Mouse (Mus musculus): ENCODE measurements around the gene Bmf. TPM values are rescaled to one million over a fixed set of nuclear protein-coding genes. Genes with fewer than 3 reads are reported as not detected.

Bmf gene
- polyA plus RNA-seq, 1 experiment from 2014 or later: 9.8 TPM

GRCm38 (mm10) chr2:118586013-118586412, 36.5 kb upstream of the Bmf start:
- Histone ChIP-seq H3K27me3 (replicated peaks; ENCODE audit: insufficient read depth, low read length) (no peaks in the 10 kb centered on the region), H3K4me1 (ENCODE audit: insufficient read depth, low read depth, low read length) (0 out of 2 replicates have a peak, but pooled peaks cover 5% of the 10 kb centered on the region), H3K9me3 (ENCODE audit: low read length) (no peaks in the 10 kb centered on the region), H3K27ac (ENCODE audit: low read length) (0 out of 2 replicates have a peak overlapping the region, but pooled peaks have one; percentile 9), H3K9ac (replicated peaks; ENCODE audit: low read depth) (no peak overlapping the region), H3K36me3 (ENCODE audit: insufficient read depth, low read length) (no peaks in the 10 kb centered on the region), H3K4me3 (ENCODE audit: low read depth, low read length) (no peak overlapping the region), H3K4me2 (replicated peaks; ENCODE audit: low read depth, low read length) (no peak overlapping the region)
- TF ChIP-seq EP300 (IDR thresholded peaks at IDR 0.05) (0 out of 2 replicates have a peak, but pooled peaks have one; percentile 45), CTCF (IDR thresholded peaks at IDR 0.05) (no peak)
- peak; percentile 91 for ATAC-seq
- DNase-seq (ENCODE audit: low spot score): peak; percentile 72
- WGBS: 34% methylated on average over 5 of the region's 5 CpGs

DNA sequence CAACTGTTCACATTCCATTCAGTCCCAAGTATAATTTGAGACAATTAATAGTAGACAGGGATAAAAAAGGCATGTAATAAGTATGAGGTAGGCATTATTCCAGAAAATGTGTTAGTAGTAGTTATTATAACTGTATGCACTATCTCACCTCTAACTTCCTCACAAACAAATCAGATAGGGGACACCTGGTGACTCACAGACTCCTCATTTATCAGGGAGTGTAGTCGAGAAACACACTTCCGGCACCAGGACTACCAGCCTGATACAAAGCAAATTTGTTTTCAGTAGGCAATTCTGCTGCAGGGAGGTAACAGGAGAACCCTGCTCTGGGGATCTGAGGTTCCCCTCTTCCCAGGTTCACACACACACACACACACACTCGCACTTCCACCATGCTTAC, 23.6 kb upstream of the Bmf start:
- TF ChIP-seq EP300 (IDR thresholded peaks at IDR 0.05) (no peak), CTCF (IDR thresholded peaks at IDR 0.05) (no peak)
- WGBS: 49% methylated on average over 3 of the region's 3 CpGs
- H3K27ac ChIP-seq (ENCODE audit: low read length): no peak overlapping the region
- H3K9ac ChIP-seq (replicated peaks; ENCODE audit: low read depth): no peak overlapping the region
- DNase-seq (ENCODE audit: low spot score): no peak
- H3K27me3 ChIP-seq (replicated peaks; ENCODE audit: insufficient read depth, low read length): no peaks in the 10 kb centered on the region
- no peak overlapping the region for H3K4me3 ChIP-seq (ENCODE audit: low read depth, low read length)
- no peaks in the 10 kb centered on the region for H3K4me1 ChIP-seq (ENCODE audit: insufficient read depth, low read depth, low read length)
- H3K4me2 ChIP-seq (replicated peaks; ENCODE audit: low read depth, low read length): no peak overlapping the region
- ATAC-seq: no peak
- H3K9me3 ChIP-seq (ENCODE audit: low read length): no peaks in the 10 kb centered on the region
- no peaks in the 10 kb centered on the region; the same call in 1 of the 2 replicates for H3K36me3 ChIP-seq (ENCODE audit: insufficient read depth, low read length)

GRCm38 (mm10) chr2:118572183-118572836, 22.8 kb upstream of the Bmf start:
- no peaks in the 10 kb centered on the region for H3K9me3 ChIP-seq (ENCODE audit: low read length)
- H3K4me1 ChIP-seq (ENCODE audit: insufficient read depth, low read depth, low read length): no peaks in the 10 kb centered on the region
- H3K4me2 ChIP-seq (replicated peaks; ENCODE audit: low read depth, low read length): no peak overlapping the region
- H3K27ac ChIP-seq (ENCODE audit: low read length): no peak overlapping the region
- 71% methylated on average over 8 of the region's 9 CpGs for WGBS
- DNase-seq (ENCODE audit: low spot score) (peak; percentile 59), ATAC-seq (peak; percentile 72)
- no peak overlapping the region for H3K4me3 ChIP-seq (ENCODE audit: low read depth, low read length)
- H3K36me3 ChIP-seq (ENCODE audit: insufficient read depth, low read length): no peaks in the 10 kb centered on the region; the same call in 1 of the 2 replicates
- H3K9ac ChIP-seq (replicated peaks; ENCODE audit: low read depth): no peak overlapping the region
- H3K27me3 ChIP-seq (replicated peaks; ENCODE audit: insufficient read depth, low read length): no peaks in the 10 kb centered on the region
- no peak for TF ChIP-seq EP300 (IDR thresholded peaks at IDR 0.05)

- TF ChIP-seq EP300 (IDR thresholded peaks at IDR 0.05) (no peak), CTCF (IDR thresholded peaks at IDR 0.05) (no peak)
- ATAC-seq: no peak
Observed at GRCm38 (mm10) chr2:118570939-118571338, 21.5 kb upstream of the Bmf start.

GRCm38 (mm10) chr2:118567179-118567578, 17.7 kb upstream of the Bmf start:
- TF ChIP-seq EP300 (IDR thresholded peaks at IDR 0.05) (no peak), CTCF (IDR thresholded peaks at IDR 0.05) (no peak)
- DNase-seq (ENCODE audit: low spot score) (no peak), ATAC-seq (no peak)
- Histone ChIP-seq H3K4me2 (replicated peaks; ENCODE audit: low read depth, low read length) (no peak overlapping the region), H3K4me1 (ENCODE audit: insufficient read depth, low read depth, low read length) (no peaks in the 10 kb centered on the region), H3K9me3 (ENCODE audit: low read length) (no peaks in the 10 kb centered on the region), H3K36me3 (ENCODE audit: insufficient read depth, low read length) (no peaks in the 10 kb centered on the region), H3K9ac (replicated peaks; ENCODE audit: low read depth) (no peak overlapping the region), H3K27ac (ENCODE audit: low read length) (no peak overlapping the region), H3K4me3 (ENCODE audit: low read depth, low read length) (no peak overlapping the region), H3K27me3 (replicated peaks; ENCODE audit: insufficient read depth, low read length) (no peaks in the 10 kb centered on the region)
- WGBS: 85% methylated on average over 8 of the region's 8 CpGs

More at GRCm38 (mm10) chr2:118570939-118571338, 21.5 kb upstream of the Bmf start:
- 59% methylated on average over 2 of the region's 2 CpGs for WGBS
- Histone ChIP-seq H3K36me3 (ENCODE audit: insufficient read depth, low read length) (no peaks in the 10 kb centered on the region; the same call in 1 of the 2 replicates), H3K9ac (replicated peaks; ENCODE audit: low read depth) (no peak overlapping the region), H3K4me1 (ENCODE audit: insufficient read depth, low read depth, low read length) (no peaks in the 10 kb centered on the region), H3K4me2 (replicated peaks; ENCODE audit: low read depth, low read length) (no peak overlapping the region), H3K4me3 (ENCODE audit: low read depth, low read length) (no peak overlapping the region), H3K27me3 (replicated peaks; ENCODE audit: insufficient read depth, low read length) (no peaks in the 10 kb centered on the region), H3K27ac (ENCODE audit: low read length) (no peak overlapping the region), H3K9me3 (ENCODE audit: low read length) (no peaks in the 10 kb centered on the region)
- no peak for DNase-seq (ENCODE audit: low spot score)

DNA sequence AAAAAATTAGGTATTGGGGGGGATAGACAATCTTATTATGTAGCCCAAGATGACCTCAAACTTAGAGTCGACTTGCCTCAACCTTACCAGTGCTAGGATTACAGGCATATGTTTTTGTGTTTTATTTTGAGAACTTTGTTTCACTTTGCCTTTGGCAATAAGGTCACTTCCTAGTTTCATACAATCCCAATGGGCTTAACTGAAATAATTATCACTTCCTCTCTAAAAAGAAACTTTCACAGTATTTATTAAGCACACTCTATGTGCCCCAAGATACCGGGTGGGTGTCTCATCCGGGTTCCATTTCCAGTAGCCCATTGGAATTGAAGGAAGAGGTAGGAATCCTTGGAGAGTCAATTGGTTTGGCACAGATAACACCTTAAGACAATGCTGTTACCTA, 12.9 kb upstream of the Bmf start:
- TF ChIP-seq EP300 (IDR thresholded peaks at IDR 0.05): no peak
- no peak for TF ChIP-seq CTCF (IDR thresholded peaks at IDR 0.05)

More for the DNA sequence above, 12.9 kb upstream of the Bmf start:
- no peaks in the 10 kb centered on the region for H3K36me3 ChIP-seq (ENCODE audit: insufficient read depth, low read length)
- no peak for ATAC-seq
- no peaks in the 10 kb centered on the region for H3K9me3 ChIP-seq (ENCODE audit: low read length)
- DNase-seq (ENCODE audit: low spot score): no peak
- no peaks in the 10 kb centered on the region for H3K4me1 ChIP-seq (ENCODE audit: insufficient read depth, low read depth, low read length)
- 89% methylated on average over 3 of the region's 3 CpGs for WGBS
- no peak overlapping the region for H3K4me2 ChIP-seq (replicated peaks; ENCODE audit: low read depth, low read length)
- H3K4me3 ChIP-seq (ENCODE audit: low read depth, low read length): no peak overlapping the region
- H3K27me3 ChIP-seq (replicated peaks; ENCODE audit: insufficient read depth, low read length): no peaks in the 10 kb centered on the region
- H3K9ac ChIP-seq (replicated peaks; ENCODE audit: low read depth): no peak overlapping the region
- no peak overlapping the region for H3K27ac ChIP-seq (ENCODE audit: low read length)
